Mouse (Mus musculus): ENCODE results near the gene Nrxn2. TPM values are rescaled to one million over a fixed set of nuclear protein-coding genes. Genes with fewer than 3 reads are reported as not detected.

Gene Nrxn2
- polyA plus RNA-seq, 1 experiment from 2014 or later = 0.47 TPM

DNA sequence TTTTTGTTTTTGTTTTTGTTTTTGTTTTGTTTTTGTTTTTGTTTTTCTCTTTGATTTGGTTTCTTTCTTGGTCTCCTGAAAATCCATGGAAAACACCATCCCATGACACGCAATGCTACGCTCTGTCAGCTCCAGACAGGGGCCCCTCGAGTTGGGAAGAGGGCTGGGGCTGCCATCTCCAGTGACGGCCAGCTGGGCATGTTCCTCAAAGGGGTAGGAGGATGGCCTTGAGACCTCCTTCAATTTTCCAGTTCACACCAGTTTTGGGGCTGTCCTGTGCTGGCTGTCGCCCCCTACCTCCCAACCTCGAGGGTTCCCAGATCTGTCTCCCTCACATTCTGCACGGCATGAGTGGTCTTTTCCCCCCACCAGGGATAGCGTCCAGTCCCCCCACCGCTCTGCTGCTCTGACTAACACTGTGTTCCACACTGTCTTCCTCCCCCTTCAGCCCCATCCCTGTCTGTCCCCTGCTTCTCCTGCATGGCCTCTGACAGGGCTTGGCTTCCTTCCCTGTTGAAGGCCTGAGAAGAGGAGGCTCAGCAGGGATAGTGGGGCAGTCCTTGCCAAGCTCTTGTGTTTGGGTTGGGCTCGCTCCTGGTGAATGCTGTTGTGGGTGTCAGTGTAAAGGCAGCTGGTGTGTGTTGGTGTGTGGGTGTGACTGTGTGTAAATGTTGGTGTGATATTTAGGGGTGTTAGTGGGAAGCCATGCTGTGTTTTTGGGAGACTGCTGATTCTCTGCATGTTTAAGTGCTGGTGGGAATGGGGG lies 46.0 kb downstream of the Nrxn2 start:
- H3K4me1 ChIP-seq (ENCODE audit: insufficient read depth) = no peaks in the 10 kb centered on the region
- no peak overlapping the region for H3K4me3 ChIP-seq (ENCODE audit: low read depth, low read length)
- H3K27me3 ChIP-seq (ENCODE audit: insufficient read depth, low read length) = no peaks in the 10 kb centered on the region
- no peak overlapping the region for H3K4me2 ChIP-seq
- H3K9ac ChIP-seq = no peak overlapping the region
- H3K27ac ChIP-seq (ENCODE audit: low read depth) = no peak overlapping the region
- 41% methylated on average over 10 of the region's 10 CpGs for WGBS
- H3K9me3 ChIP-seq (ENCODE audit: low read depth, low read length) = no peaks in the 10 kb centered on the region
- ATAC-seq (ENCODE audit: insufficient read depth) (peak; percentile 44; the same call in 1 of the 2 replicates), DNase-seq (peak; percentile 26)
- 0 out of 2 replicates have a peak, but pooled peaks have one; percentile 3 for TF ChIP-seq CTCF (IDR thresholded peaks at IDR 0.05; ENCODE audit: low read depth)
- no peaks in the 10 kb centered on the region for H3K36me3 ChIP-seq (ENCODE audit: insufficient read depth)

DNA sequence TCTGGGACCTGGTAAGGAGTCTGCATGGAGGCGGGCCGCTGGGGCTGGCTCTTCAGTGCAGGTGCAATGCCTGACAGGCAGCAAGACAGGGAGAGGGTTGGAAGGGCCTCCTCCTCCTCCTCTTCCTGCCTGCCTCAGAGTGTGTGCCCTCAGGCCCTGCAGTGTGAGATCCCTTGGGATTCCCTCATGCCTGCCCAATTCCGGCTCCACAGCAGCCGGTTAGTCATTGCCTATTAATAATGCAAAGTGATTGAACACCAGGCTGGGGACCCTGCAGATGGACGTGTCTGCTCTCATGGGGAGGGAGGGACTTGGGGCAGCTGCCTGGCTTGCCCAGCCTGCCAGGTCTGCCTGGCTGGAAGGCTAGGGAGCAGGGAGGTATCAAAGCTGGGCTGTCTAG lies 46.6 kb downstream of the Nrxn2 start:
- DNase-seq (no peak), ATAC-seq (ENCODE audit: insufficient read depth) (no peak)
- Histone ChIP-seq H3K9ac (no peak overlapping the region), H3K36me3 (ENCODE audit: insufficient read depth) (no peaks in the 10 kb centered on the region), H3K4me1 (ENCODE audit: insufficient read depth) (no peaks in the 10 kb centered on the region), H3K9me3 (ENCODE audit: low read depth, low read length) (no peaks in the 10 kb centered on the region), H3K4me3 (ENCODE audit: low read depth, low read length) (no peak overlapping the region), H3K4me2 (no peak overlapping the region), H3K27me3 (ENCODE audit: insufficient read depth, low read length) (no peaks in the 10 kb centered on the region), H3K27ac (ENCODE audit: low read depth) (no peak overlapping the region)
- TF ChIP-seq CTCF (IDR thresholded peaks at IDR 0.05; ENCODE audit: low read depth) = no peak
- WGBS = 53% methylated on average over 5 of the region's 5 CpGs

DNA sequence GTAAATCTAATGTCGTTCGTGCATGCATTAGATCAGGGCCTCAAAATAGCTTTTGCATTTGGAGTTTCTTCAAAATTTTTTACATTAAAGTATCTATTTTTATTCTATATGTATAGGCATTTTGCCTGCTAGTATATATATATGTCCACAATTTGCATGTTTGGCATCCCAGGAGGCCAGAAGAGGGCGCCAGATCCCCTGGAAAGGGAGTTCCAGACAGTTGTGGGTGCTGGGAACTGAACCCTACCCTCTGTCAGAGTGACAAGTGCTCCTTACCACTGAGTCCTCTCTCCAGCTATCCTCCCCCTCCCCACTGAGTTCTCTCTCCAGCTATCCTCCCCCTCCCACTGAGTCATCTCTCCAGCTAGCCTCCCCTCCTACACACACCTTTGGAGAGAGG lies 48.4 kb downstream of the Nrxn2 start:
- no peak for TF ChIP-seq CTCF (IDR thresholded peaks at IDR 0.05; ENCODE audit: low read depth)
- Histone ChIP-seq H3K27me3 (ENCODE audit: insufficient read depth, low read length) (no peaks in the 10 kb centered on the region), H3K4me1 (ENCODE audit: insufficient read depth) (no peaks in the 10 kb centered on the region), H3K4me2 (no peak overlapping the region), H3K27ac (ENCODE audit: low read depth) (no peak overlapping the region), H3K9ac (no peak overlapping the region), H3K4me3 (ENCODE audit: low read depth, low read length) (no peak overlapping the region), H3K9me3 (ENCODE audit: low read depth, low read length) (no peaks in the 10 kb centered on the region), H3K36me3 (ENCODE audit: insufficient read depth) (no peaks in the 10 kb centered on the region)
- 77% methylated on average over 3 of the region's 3 CpGs for WGBS
- no peak for DNase-seq
- no peak for ATAC-seq (ENCODE audit: insufficient read depth)

GRCm38 (mm10) chr19:6467374-6467979 lies 48.9 kb downstream of the Nrxn2 start:
- Histone ChIP-seq H3K9ac (no peak overlapping the region), H3K27me3 (ENCODE audit: insufficient read depth, low read length) (no peaks in the 10 kb centered on the region), H3K4me2 (no peak overlapping the region), H3K4me3 (ENCODE audit: low read depth, low read length) (no peak overlapping the region), H3K9me3 (ENCODE audit: low read depth, low read length) (no peaks in the 10 kb centered on the region), H3K36me3 (ENCODE audit: insufficient read depth) (no peaks in the 10 kb centered on the region), H3K27ac (ENCODE audit: low read depth) (no peak overlapping the region), H3K4me1 (ENCODE audit: insufficient read depth) (no peaks in the 10 kb centered on the region)
- DNase-seq (no peak), ATAC-seq (ENCODE audit: insufficient read depth) (no peak)
- no peak for TF ChIP-seq CTCF (IDR thresholded peaks at IDR 0.05; ENCODE audit: low read depth)
- WGBS = 83% methylated on average over 15 of the region's 15 CpGs

GRCm38 (mm10) chr19:6471630-6472029 lies 53.1 kb downstream of the Nrxn2 start:
- Histone ChIP-seq H3K36me3 (ENCODE audit: insufficient read depth) (no peaks in the 10 kb centered on the region), H3K4me1 (ENCODE audit: insufficient read depth) (0 out of 2 replicates have a peak, but pooled peaks cover 2% of the 10 kb centered on the region), H3K27ac (ENCODE audit: low read depth) (no peak overlapping the region), H3K4me3 (ENCODE audit: low read depth, low read length) (no peak overlapping the region), H3K27me3 (ENCODE audit: insufficient read depth, low read length) (no peaks in the 10 kb centered on the region), H3K9ac (no peak overlapping the region), H3K9me3 (ENCODE audit: low read depth, low read length) (no peaks in the 10 kb centered on the region), H3K4me2 (no peak overlapping the region)
- WGBS = 63% methylated on average over 5 of the region's 5 CpGs
- TF ChIP-seq CTCF (IDR thresholded peaks at IDR 0.05; ENCODE audit: low read depth) = no peak
- DNase-seq (no peak), ATAC-seq (ENCODE audit: insufficient read depth) (no peak)

DNA sequence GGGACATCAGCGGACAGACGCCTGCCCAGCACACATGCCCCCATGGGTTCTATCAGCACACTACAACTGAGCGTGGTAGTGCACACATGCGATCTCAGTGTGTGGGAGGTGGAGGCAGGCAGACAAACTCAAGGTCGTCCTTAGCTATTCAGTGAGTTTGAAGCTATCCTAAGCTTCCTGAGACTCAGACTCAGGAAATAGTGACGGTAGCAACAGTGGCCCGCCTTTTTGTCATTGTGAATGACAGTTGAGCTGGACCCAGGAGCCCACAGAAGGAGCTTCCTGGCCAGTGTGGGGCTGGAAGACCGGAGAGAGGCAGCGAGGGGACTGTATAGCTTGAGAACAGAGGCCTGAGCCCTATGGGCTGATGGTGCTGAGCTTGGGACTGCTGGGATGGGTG lies 54.3 kb downstream of the Nrxn2 start:
- no peak for ATAC-seq (ENCODE audit: insufficient read depth)
- no peak overlapping the region for H3K4me3 ChIP-seq (ENCODE audit: low read depth, low read length)
- H3K9ac ChIP-seq = no peak overlapping the region
- H3K9me3 ChIP-seq (ENCODE audit: low read depth, low read length) = no peaks in the 10 kb centered on the region
- no peaks in the 10 kb centered on the region for H3K27me3 ChIP-seq (ENCODE audit: insufficient read depth, low read length)
- H3K4me2 ChIP-seq = no peak overlapping the region
- H3K27ac ChIP-seq (ENCODE audit: low read depth) = no peak overlapping the region
- H3K4me1 ChIP-seq (ENCODE audit: insufficient read depth) = 0 out of 2 replicates have a peak, but pooled peaks cover 2% of the 10 kb centered on the region
- 73% methylated on average over 9 of the region's 9 CpGs for WGBS
- no peaks in the 10 kb centered on the region for H3K36me3 ChIP-seq (ENCODE audit: insufficient read depth)
- TF ChIP-seq CTCF (IDR thresholded peaks at IDR 0.05; ENCODE audit: low read depth) = no peak
- peak; percentile 21 for DNase-seq

GRCm38 (mm10) chr19:6474706-6475105 lies 56.2 kb downstream of the Nrxn2 start:
- no peaks in the 10 kb centered on the region for H3K9me3 ChIP-seq (ENCODE audit: low read depth, low read length)
- H3K27ac ChIP-seq (ENCODE audit: low read depth) = no peak overlapping the region
- no peaks in the 10 kb centered on the region for H3K36me3 ChIP-seq (ENCODE audit: insufficient read depth)
- H3K4me1 ChIP-seq (ENCODE audit: insufficient read depth) = 0 out of 2 replicates have a peak, but pooled peaks cover 2% of the 10 kb centered on the region
- no peak overlapping the region for H3K4me2 ChIP-seq
- ATAC-seq (ENCODE audit: insufficient read depth) = no peak
- no peak for TF ChIP-seq CTCF (IDR thresholded peaks at IDR 0.05; ENCODE audit: low read depth)
- H3K4me3 ChIP-seq (ENCODE audit: low read depth, low read length) = no peak overlapping the region
- H3K9ac ChIP-seq = no peak overlapping the region
- WGBS = 35% methylated on average over 15 of the region's 15 CpGs
- H3K27me3 ChIP-seq (ENCODE audit: insufficient read depth, low read length) = no peaks in the 10 kb centered on the region
- DNase-seq = peak; percentile 5
